Mouse (Mus musculus) MEL (cell line): Measurements from ENCODE around the gene Zfr. TPM values are rescaled to one million over a fixed set of nuclear protein-coding genes. Genes with fewer than 3 reads are reported as not detected.

Source experiments
- DNase-seq: peaks from one replicate; pipeline ENCODE4 v3.0.0; 2011; ENCODE audit warnings: low read depth, low spot score
- H3K27ac ChIP-seq: 2 replicates; pipeline ENCODE4 v1.5.1; 2012; ENCODE audit warnings: low read depth, mild to moderate bottlenecking, control low read depth, low read length, moderate library complexity; ENCODE audit not compliant: control insufficient read depth
- H3K27me3 ChIP-seq, 2 experiments: fragments of 150-350 bp in 1 of 2; sonication (generic) in 1 of 2; 2 replicates each; pipeline ENCODE4 v1.6.1; 2012; ENCODE audit warnings: low read length in 2 of 2, mild to moderate bottlenecking in 2 of 2, improper control_type of control experiment in 1 of 2, moderate library complexity in 1 of 2; ENCODE audit not compliant: insufficient read depth in 2 of 2, control insufficient read depth in 1 of 2
- H3K36me3 ChIP-seq, 2 experiments: 2 replicates each; pipeline ENCODE4 v1.6.1; 2012 to 2014; ENCODE audit warnings: low read length in 2 of 2, improper control_type of control experiment in 1 of 2, inconsistent platforms in 1 of 2, mild to moderate bottlenecking in 1 of 2; ENCODE audit not compliant: insufficient read depth in 2 of 2, control insufficient read depth in 1 of 2
- H3K4me1 ChIP-seq, 2 experiments: fragments of 150-350 bp in 1 of 2; sonication (generic) in 1 of 2; 2 replicates each; pipeline ENCODE4 v1.6.1; 2012; ENCODE audit warnings: low read length in 2 of 2, improper control_type of control experiment in 1 of 2, mild to moderate bottlenecking in 1 of 2; ENCODE audit not compliant: insufficient read depth in 2 of 2, control insufficient read depth in 1 of 2
- H3K4me3 ChIP-seq, 2 experiments: fragments of 150-350 bp in 1 of 2; sonication (generic) in 1 of 2; 2 replicates each; pipeline ENCODE4 v1.5.1; 2012; ENCODE audit warnings: low read depth in 2 of 2, low read length in 2 of 2, mild to moderate bottlenecking in 2 of 2, moderate library complexity in 2 of 2, control low read depth in 1 of 2, improper control_type of control experiment in 1 of 2; ENCODE audit not compliant: control insufficient read depth in 1 of 2, insufficient read depth in 1 of 2
- H3K79me2 ChIP-seq: 2 replicates; pipeline ENCODE4 v1.6.1; 2012; ENCODE audit warnings: mild to moderate bottlenecking, low read length, moderate library complexity; ENCODE audit not compliant: control insufficient read depth, poor library complexity, insufficient read depth
- H3K9ac ChIP-seq: 2 replicates; pipeline ENCODE4 v1.6.1; 2012; ENCODE audit warnings: low read depth, mild to moderate bottlenecking, control low read depth, low read length, moderate library complexity; ENCODE audit not compliant: control insufficient read depth, poor library complexity, severe bottlenecking
- H3K9me3 ChIP-seq: fragments of 150-350 bp; sonication (generic); replicated peaks from 2 replicates; pipeline ENCODE4 v1.6.1; 2012; ENCODE audit warnings: mild to moderate bottlenecking, low read length, improper control_type of control experiment, moderate library complexity; ENCODE audit not compliant: insufficient read depth
- BHLHE40 ChIP-seq: IDR thresholded peaks from 2 replicates; pipeline ENCODE4 v1.6.1; 2012; ENCODE audit warnings: low read depth, mild to moderate bottlenecking, inconsistent platforms, low read length, improper control_type of control experiment, borderline replicate concordance
- CHD1 ChIP-seq: IDR thresholded peaks from 2 replicates; pipeline ENCODE4 v1.6.1; 2012; ENCODE audit warnings: low read depth, mild to moderate bottlenecking, inconsistent platforms, low read length, improper control_type of control experiment
- CTCF ChIP-seq, 3 experiments: IDR thresholded peaks in 2 of 3; conservative IDR thresholded peaks in 1 of 3; 2 replicates each; pipeline ENCODE4 v1.5.1; 2011 to 2012; ENCODE audit warnings: low read length in 3 of 3, low read depth in 2 of 3, mild to moderate bottlenecking in 2 of 3, improper control_type of control experiment in 1 of 3, inconsistent platforms in 1 of 3, mixed read lengths in 1 of 3, moderate library complexity in 1 of 3; ENCODE audit not compliant: control insufficient read depth in 1 of 3, insufficient read depth in 1 of 3, poor library complexity in 1 of 3, severe bottlenecking in 1 of 3
- ELF1 ChIP-seq: IDR thresholded peaks from 2 replicates; pipeline ENCODE4 v1.6.1; 2014; ENCODE audit warnings: low read depth, mild to moderate bottlenecking, inconsistent platforms, low read length, improper control_type of control experiment, moderate library complexity
- GABPA ChIP-seq: IDR thresholded peaks from 2 replicates; pipeline ENCODE4 v1.6.1; 2012; ENCODE audit warnings: low read depth, mild to moderate bottlenecking, inconsistent platforms, low read length, improper control_type of control experiment, moderate library complexity
- GATA1 ChIP-seq: IDR thresholded peaks from 2 replicates; pipeline ENCODE4 v1.6.1; 2011; ENCODE audit warnings: low read depth, low read length, improper control_type of control experiment
- JUND ChIP-seq: IDR thresholded peaks from 2 replicates; pipeline ENCODE4 v1.6.1; 2011; ENCODE audit warnings: low read depth, mild to moderate bottlenecking, improper control_type of control experiment, low read length
- KAT2A ChIP-seq: conservative IDR thresholded peaks from 2 replicates; pipeline ENCODE4 v1.6.1; 2012; ENCODE audit warnings: low read depth, low read length, improper control_type of control experiment, inconsistent platforms
- MAFK ChIP-seq: IDR thresholded peaks from 2 replicates; pipeline ENCODE4 v1.6.1; 2011; ENCODE audit warnings: low read depth, mild to moderate bottlenecking, low read length, improper control_type of control experiment, borderline replicate concordance
- MAX ChIP-seq: IDR thresholded peaks from 2 replicates; pipeline ENCODE4 v1.6.1; 2011; ENCODE audit warnings: low read length, improper control_type of control experiment
- MAZ ChIP-seq: IDR thresholded peaks from 2 replicates; pipeline ENCODE4 v1.6.1; 2012; ENCODE audit warnings: low read depth, mild to moderate bottlenecking, inconsistent platforms, low read length, improper control_type of control experiment
- MXI1 ChIP-seq: IDR thresholded peaks from 2 replicates; pipeline ENCODE4 v1.6.1; 2011; ENCODE audit warnings: mild to moderate bottlenecking, low read depth, low read length, improper control_type of control experiment
- MYB ChIP-seq: IDR thresholded peaks from 2 replicates; pipeline ENCODE4 v1.6.1; 2011; ENCODE audit warnings: mild to moderate bottlenecking, low read depth, low read length, improper control_type of control experiment
- MYC ChIP-seq: IDR thresholded peaks from 2 replicates; pipeline ENCODE4 v1.6.1; 2011; ENCODE audit warnings: low read depth, mild to moderate bottlenecking, low read length, improper control_type of control experiment, moderate library complexity
- NELFE ChIP-seq: IDR thresholded peaks from 2 replicates; pipeline ENCODE4 v1.6.1; 2011; ENCODE audit warnings: low read depth, low read length, improper control_type of control experiment
- NRF1 ChIP-seq: IDR thresholded peaks from 2 replicates; pipeline ENCODE4 v1.6.1; 2014; ENCODE audit warnings: low read depth, mild to moderate bottlenecking, inconsistent platforms, low read length, improper control_type of control experiment, moderate library complexity; ENCODE audit not compliant: poor library complexity, insufficient read depth, severe bottlenecking
- POLR2A ChIP-seq, 2 experiments: IDR thresholded peaks; 2 replicates each; pipeline ENCODE4 v1.6.1; 2011 to 2012; ENCODE audit warnings: low read length in 2 of 2, mild to moderate bottlenecking in 2 of 2, control low read depth in 1 of 2, improper control_type of control experiment in 1 of 2, low read depth in 1 of 2, moderate library complexity in 1 of 2; ENCODE audit not compliant: control insufficient read depth in 1 of 2, insufficient read depth in 1 of 2, poor library complexity in 1 of 2
- POLR2AphosphoS2 ChIP-seq: IDR thresholded peaks from 2 replicates; pipeline ENCODE4 v1.6.1; 2011; ENCODE audit warnings: low read length, improper control_type of control experiment
- POLR2AphosphoS5 ChIP-seq: IDR thresholded peaks from 2 replicates; pipeline ENCODE4 v1.6.1; 2012; ENCODE audit warnings: low read depth, borderline replicate concordance, mild to moderate bottlenecking, inconsistent platforms, low read length, moderate library complexity, mixed read lengths
- RAD21 ChIP-seq: IDR thresholded peaks from 2 replicates; pipeline ENCODE4 v1.6.1; 2011; ENCODE audit warnings: mild to moderate bottlenecking, low read depth, low read length, improper control_type of control experiment
- RCOR1 ChIP-seq: IDR thresholded peaks from 2 replicates; pipeline ENCODE4 v1.6.1; 2012; ENCODE audit warnings: low read depth, mild to moderate bottlenecking, inconsistent platforms, low read length, improper control_type of control experiment
- SMC3 ChIP-seq: IDR thresholded peaks from 2 replicates; pipeline ENCODE4 v1.6.1; 2011; ENCODE audit warnings: low read depth, low read length, improper control_type of control experiment
- TAL1 ChIP-seq: IDR thresholded peaks from 2 replicates; pipeline ENCODE4 v1.6.1; 2012; ENCODE audit warnings: mild to moderate bottlenecking, inconsistent platforms, low read length, moderate library complexity, mixed read lengths
- TCF12 ChIP-seq: IDR thresholded peaks from 2 replicates; pipeline ENCODE4 v1.6.1; 2014; ENCODE audit warnings: low read depth, mild to moderate bottlenecking, inconsistent platforms, low read length, improper control_type of control experiment, moderate library complexity
- USF1 ChIP-seq: IDR thresholded peaks from 2 replicates; pipeline ENCODE4 v1.6.1; 2014; ENCODE audit warnings: low read depth, mild to moderate bottlenecking, inconsistent platforms, low read length, improper control_type of control experiment, moderate library complexity
- ZC3H11A ChIP-seq: IDR thresholded peaks from 2 replicates; pipeline ENCODE4 v1.6.1; 2012; ENCODE audit warnings: low read depth, mild to moderate bottlenecking, inconsistent platforms, low read length, improper control_type of control experiment
- ZKSCAN1 ChIP-seq: IDR thresholded peaks from 2 replicates; pipeline ENCODE4 v1.6.1; 2012; ENCODE audit warnings: low read depth, mild to moderate bottlenecking, inconsistent platforms, low read length, improper control_type of control experiment, moderate library complexity
- ZMIZ1 ChIP-seq: IDR thresholded peaks from 2 replicates; pipeline ENCODE4 v1.6.1; 2012; ENCODE audit warnings: low read depth, mild to moderate bottlenecking, inconsistent platforms, low read length, improper control_type of control experiment, moderate library complexity
- polyA plus RNA-seq, 2 experiments: library from polyadenylated mRNA; stranded (reverse) in 1 of 2; unstranded in 1 of 2; fragments of >175 nt in 1 of 2; fragments of >200 nt in 1 of 2; gene quantifications; 2 replicates each; pipeline versions ENCODE4 v1.2.1 to v1.2.4; 2012; ENCODE audit warnings: low replicate concordance in 2 of 2, low read depth in 1 of 2; ENCODE audit not compliant: insufficient read length in 2 of 2, insufficient read depth in 1 of 2, missing spikeins in 1 of 2
- total RNA-seq: library from RNA; depleted of rRNA; stranded (reverse); fragments of 300-350 nt; gene quantifications from 2 replicates; pipeline ENCODE4 v1.2.3, GENCODE M21; 2012

The Zfr gene
- total and polyA plus RNA-seq, 3 experiments, result 54.4 to 199 (median 108) TPM

- Histone ChIP-seq H3K9ac (no peak overlapping the region), H3K4me3 (no peak overlapping the region), H3K9me3 (no peaks in the 10 kb centered on the region), H3K27me3 (no peaks in the 10 kb centered on the region), H3K4me1 (peaks cover 0 to 2% of the 10 kb centered on the region in 2 experiments; a peak in 1 of 4 replicates), H3K36me3 (peaks cover 0 to under 1% of the 10 kb centered on the region in 2 experiments; a peak in 3 of 4 replicates), H3K79me2 (peaks cover 75% of the 10 kb centered on the region), H3K27ac (no peak overlapping the region)
- no peak for TF ChIP-seq KAT2A
- TF ChIP-seq TAL1, result no peak
- TF ChIP-seq USF1, result no peak
- TF ChIP-seq CTCF (IDR thresholded peaks at IDR 0.05 in 2 of 3, conservative IDR thresholded peaks at IDR 0.05 in 1 of 3; ENCODE audit: control insufficient read depth in 1 of 3, insufficient read depth in 1 of 3, low read depth in 2 of 3, low read length in 3 of 3, poor library complexity in 1 of 3, severe bottlenecking in 1 of 3), result no peak
- TF ChIP-seq MYB, result no peak
- TF ChIP-seq ZKSCAN1, result no peak
- TF ChIP-seq ZMIZ1, result no peak
- no peak for TF ChIP-seq POLR2AphosphoS2
- TF ChIP-seq RAD21, result no peak
- no peak for TF ChIP-seq MXI1
- TF ChIP-seq GATA1, result no peak
- no peak for TF ChIP-seq CHD1
- TF ChIP-seq JUND, result no peak
- no peak for TF ChIP-seq ZC3H11A
- no peak for TF ChIP-seq GABPA
- no peak for TF ChIP-seq MAZ
- no peak for TF ChIP-seq NRF1
- TF ChIP-seq BHLHE40, result no peak
- no peak for TF ChIP-seq MAFK
- no peak for TF ChIP-seq ELF1
- DNase-seq, result no peak
These were observed 97.1 kb downstream of the Zfr start for GRCm38 (mm10) chr15:12214531-12215414.

GRCm38 (mm10) chr15:12215415-12215718 lies 97.7 kb downstream of the Zfr start:
- peaks cover 75% of the 10 kb centered on the region for H3K79me2 ChIP-seq
- H3K4me1 ChIP-seq, result peaks cover 0 to 2% of the 10 kb centered on the region in 2 experiments; a peak in 1 of 4 replicates
- no peak overlapping the region for H3K27ac ChIP-seq
- DNase-seq, result no peak
- H3K9me3 ChIP-seq, result no peaks in the 10 kb centered on the region
- peaks cover 0 to 2% of the 10 kb centered on the region in 2 experiments; a peak in 2 of 4 replicates for H3K36me3 ChIP-seq
- TF ChIP-seq CHD1 (no peak), MYC (no peak), MAX (no peak), POLR2AphosphoS2 (no peak), POLR2A (IDR thresholded peaks at IDR 0.05; ENCODE audit: control insufficient read depth in 1 of 2, insufficient read depth in 1 of 2, low read depth in 1 of 2, low read length in 2 of 2, poor library complexity in 1 of 2) (no peak), TCF12 (no peak), RCOR1 (no peak), ZC3H11A (no peak), MYB (no peak), POLR2AphosphoS5 (no peak), CTCF (IDR thresholded peaks at IDR 0.05 in 2 of 3, conservative IDR thresholded peaks at IDR 0.05 in 1 of 3; ENCODE audit: control insufficient read depth in 1 of 3, insufficient read depth in 1 of 3, low read depth in 2 of 3, low read length in 3 of 3, poor library complexity in 1 of 3, severe bottlenecking in 1 of 3) (no peak), NELFE (no peak), SMC3 (no peak), JUND (no peak), MAZ (no peak), ELF1 (no peak)
- no peaks in the 10 kb centered on the region for H3K27me3 ChIP-seq
- H3K9ac ChIP-seq, result no peak overlapping the region
- H3K4me3 ChIP-seq, result no peak overlapping the region
